Mouse (Mus musculus): ENCODE data around the gene BC028528.

DNA sequence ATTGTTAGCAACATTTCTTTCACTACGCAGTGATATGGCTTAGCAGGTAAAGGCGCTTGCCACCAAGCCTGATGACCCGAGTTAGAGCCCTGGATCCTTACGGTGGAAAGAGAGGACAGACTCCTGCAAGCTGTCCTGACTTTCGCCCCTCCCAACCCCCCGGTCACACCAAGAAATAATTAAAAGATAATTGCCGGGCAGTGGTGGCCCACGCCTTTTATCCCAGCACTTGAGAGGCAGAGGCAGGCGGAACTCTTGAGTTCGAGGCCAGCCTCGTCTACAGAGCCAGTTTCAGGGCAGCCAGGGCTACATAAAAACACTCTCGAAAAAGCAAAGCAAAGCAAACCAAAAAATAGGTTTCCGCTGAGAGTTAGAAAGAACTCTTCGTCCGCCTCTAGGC lies 20.8 kb downstream of the BC028528 start:
- no peak for TF ChIP-seq GATA1 (IDR thresholded peaks at IDR 0.05; ENCODE audit: borderline replicate concordance, low read length)
- TF ChIP-seq FLI1 (IDR thresholded peaks at IDR 0.05; ENCODE audit: low read length): no peak
